Mouse (Mus musculus) left cerebral cortex, postnatal 4 days (tissue): ENCODE results near the gene Ilf2. TPM values are rescaled to one million over a fixed set of nuclear protein-coding genes. Genes with fewer than 3 reads are reported as not detected.

Source experiments
- DNase-seq: peaks from one replicate; pipeline ENCODE4 v3.0.0-alpha.2; 2022
- intact Hi-C: fragments of 180-260 bp; cut with DNase I; formaldehyde crosslinking; loops from one replicate; pipeline ENCODE4 v1.15.1; 2025
- total RNA-seq, 2 experiments: library from RNA; stranded (reverse); gene quantifications; 2 replicates each; pipeline ENCODE4 v1.2.3; 2021

Ilf2 gene
- 100 to 1,000 TPM; 155 to 161 TPM for total RNA-seq

- DNase-seq = peak; percentile 97
- intact Hi-C loops = loop anchor here (5.0 kb wide), 1 partner anchor 44 kb away; the partner anchor contains the start of gene Ints3
Observed at GRCm38 (mm10) chr3:90475831-90476611, at the start of gene Ilf2. TSS of gene Ilf2 (plus strand) at chr3:90476126.

GRCm38 (mm10) chr3:90427574-90427973 lies 48.4 kb upstream of the Ilf2 start:
- intact Hi-C loops = loop anchor here (5.0 kb wide), 1 partner anchor 40 kb away; the partner anchor contains the start of gene Npr1
- DNase-seq = no peak

GRCm38 (mm10) chr3:90428186-90428585 lies 47.7 kb upstream of the Ilf2 start:
- intact Hi-C loops = loop anchor here (5.0 kb wide), 1 partner anchor 39 kb away; the partner anchor contains the start of gene Npr1
- no peak for DNase-seq

GRCm38 (mm10) chr3:90429576-90429975 lies 46.4 kb upstream of the Ilf2 start:
- DNase-seq = no peak
- intact Hi-C loops = loop anchor here (5.0 kb wide), 1 partner anchor 38 kb away; the partner anchor contains the start of gene Npr1

GRCm38 (mm10) chr3:90432348-90432747 lies 43.6 kb upstream of the Ilf2 start:
- DNase-seq = no peak
- intact Hi-C loops = loop anchor here (5.0 kb wide), 1 partner anchor 45 kb away; the partner anchor contains the start of gene Ilf2

- peak; percentile 48 for DNase-seq
- intact Hi-C loops = loop anchor here (5.0 kb wide), 1 partner anchor 44 kb away; the partner anchor contains the start of gene Ilf2
Observed at GRCm38 (mm10) chr3:90432811-90433219, 43.1 kb upstream of the Ilf2 start.

- DNase-seq = peak; percentile 99
- intact Hi-C loops = loop anchor here (5.0 kb wide), 1 partner anchor 44 kb away; the partner anchor contains the start of gene Ilf2
Observed at GRCm38 (mm10) chr3:90433381-90434020, 42.4 kb upstream of the Ilf2 start, which contains the start of gene Ints3. TSS of gene Ints3 (minus strand) at chr3:90433622.

- intact Hi-C loops = loop anchor here (5.0 kb wide), 1 partner anchor 43 kb away; the partner anchor contains the start of gene Ilf2
- no peak for DNase-seq
Observed at GRCm38 (mm10) chr3:90434073-90434730, 41.7 kb upstream of the Ilf2 start.

GRCm38 (mm10) chr3:90437131-90437530 lies 38.8 kb upstream of the Ilf2 start:
- no peak for DNase-seq
- intact Hi-C loops = no loop called here

DNA sequence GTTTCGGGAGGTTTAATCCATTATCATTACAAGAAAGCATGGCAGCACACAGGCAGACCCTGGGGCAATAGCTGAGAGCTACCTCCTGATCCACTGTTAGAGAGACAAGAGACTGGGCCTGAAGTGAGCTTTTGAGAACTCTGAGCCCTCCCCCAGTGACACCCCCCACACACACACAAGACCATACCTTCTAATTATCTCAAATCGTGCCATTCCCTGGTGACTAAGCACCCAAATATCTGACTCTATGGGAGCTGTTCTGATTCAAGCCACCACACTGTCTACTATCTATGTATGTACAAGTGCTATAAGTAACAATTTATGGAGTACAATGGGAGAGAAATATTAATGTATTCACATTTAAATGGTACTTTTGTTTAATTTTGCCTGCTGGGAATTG lies 35.2 kb upstream of the Ilf2 start:
- intact Hi-C loops = no loop called here

DNA sequence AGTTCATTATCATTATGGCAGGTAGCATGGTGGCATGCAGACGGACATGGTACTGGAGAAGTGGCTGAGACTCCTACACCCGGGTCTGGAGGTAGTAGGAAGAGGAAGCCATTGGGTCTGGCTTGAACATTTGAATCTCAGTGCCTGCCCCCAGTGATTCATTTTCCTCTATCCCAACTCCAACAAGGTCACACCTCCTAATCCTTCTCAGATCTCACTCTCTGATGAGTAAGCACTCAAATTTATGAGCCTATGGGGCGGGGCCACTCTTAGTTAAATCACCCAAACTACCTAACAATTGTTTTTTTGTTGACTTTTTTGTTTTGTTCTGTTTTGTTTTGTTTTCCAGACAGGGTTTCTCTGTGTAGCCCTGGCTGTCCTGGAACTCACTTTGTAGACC lies 31.9 kb upstream of the Ilf2 start:
- intact Hi-C loops = no loop called here
- no peak for DNase-seq

More for the DNA sequence above, 35.2 kb upstream of the Ilf2 start:
- DNase-seq = no peak

DNA sequence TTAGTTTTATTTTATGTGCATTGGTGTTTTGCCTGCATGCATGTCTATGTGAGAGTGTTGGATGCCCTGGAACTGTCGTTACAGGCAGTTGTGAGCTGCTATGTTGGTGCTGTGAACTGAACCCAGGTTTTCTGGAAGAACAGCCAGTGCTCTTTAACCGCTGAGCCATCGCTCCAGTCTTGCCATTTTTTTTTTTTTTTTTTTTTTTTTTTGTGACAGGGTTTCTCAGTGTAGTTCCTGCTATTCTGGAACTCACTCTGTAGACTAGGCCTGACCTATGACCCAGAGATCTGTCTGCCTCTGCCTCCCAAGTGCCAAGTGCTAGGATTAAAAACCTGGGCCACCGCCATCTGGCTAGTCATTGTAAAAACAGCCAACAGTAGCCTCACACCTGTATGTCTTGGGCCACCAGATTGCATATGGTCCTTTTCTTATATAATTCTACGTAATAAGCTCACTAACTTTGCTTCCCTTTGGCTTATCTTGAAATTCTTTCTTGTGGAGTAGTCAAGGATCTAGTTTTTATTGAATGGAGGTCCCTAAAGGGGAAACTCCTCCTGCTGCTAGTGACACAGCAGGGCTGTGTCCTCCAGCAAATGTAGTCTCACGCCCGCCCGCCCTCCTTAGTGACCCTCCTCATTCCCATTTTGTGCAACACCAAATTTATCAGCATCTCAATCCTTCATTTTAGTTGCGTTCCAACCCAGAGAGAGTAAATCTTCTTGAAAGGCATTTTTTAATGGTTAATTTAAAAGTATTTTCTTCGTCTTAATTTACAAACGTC lies 30.3 kb upstream of the Ilf2 start:
- DNase-seq = no peak
- intact Hi-C loops = no loop called here

- peak; percentile 87 for DNase-seq
- intact Hi-C loops = no loop called here
Observed at GRCm38 (mm10) chr3:90446389-90447122, 29.4 kb upstream of the Ilf2 start.

DNA sequence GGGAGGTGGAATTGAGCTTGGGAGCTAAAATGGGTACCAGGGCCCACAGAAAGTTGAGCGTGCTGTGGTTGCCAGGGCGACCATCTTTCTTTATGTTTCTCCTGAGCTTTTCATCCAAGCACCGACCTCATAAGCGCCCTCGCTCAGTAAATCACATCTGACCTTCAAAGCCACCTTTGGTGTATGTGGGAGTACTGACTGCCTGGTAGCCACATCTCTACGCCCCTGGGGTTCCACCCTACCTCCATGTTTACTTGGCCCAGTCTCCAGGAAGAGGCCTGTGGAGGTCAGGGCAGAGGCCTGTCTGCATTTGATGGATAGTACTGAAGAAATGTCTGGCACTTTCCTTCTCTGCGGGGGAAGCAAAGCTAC lies 28.8 kb upstream of the Ilf2 start:
- intact Hi-C loops = no loop called here
- no peak for DNase-seq

DNA sequence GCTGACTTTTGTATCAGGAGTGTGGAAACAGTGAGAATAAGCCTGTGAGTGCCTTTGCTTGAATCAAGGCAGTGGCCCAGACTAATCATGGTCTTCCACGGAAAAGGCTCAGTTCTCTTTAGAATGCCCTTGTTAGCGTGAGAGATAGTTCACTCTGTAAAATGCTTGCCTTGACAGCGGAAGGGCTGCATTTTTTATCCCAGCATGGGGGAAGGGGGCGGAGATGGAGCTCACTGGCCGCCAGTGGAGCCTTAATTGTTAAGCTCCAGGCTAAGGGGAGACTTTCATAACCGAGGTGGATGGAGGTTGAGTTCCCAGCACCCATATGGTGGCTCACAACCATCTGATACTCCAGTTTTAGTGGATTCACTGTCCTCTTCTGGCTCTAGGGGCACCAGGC lies 27.3 kb upstream of the Ilf2 start:
- intact Hi-C loops = no loop called here
- no peak for DNase-seq

DNA sequence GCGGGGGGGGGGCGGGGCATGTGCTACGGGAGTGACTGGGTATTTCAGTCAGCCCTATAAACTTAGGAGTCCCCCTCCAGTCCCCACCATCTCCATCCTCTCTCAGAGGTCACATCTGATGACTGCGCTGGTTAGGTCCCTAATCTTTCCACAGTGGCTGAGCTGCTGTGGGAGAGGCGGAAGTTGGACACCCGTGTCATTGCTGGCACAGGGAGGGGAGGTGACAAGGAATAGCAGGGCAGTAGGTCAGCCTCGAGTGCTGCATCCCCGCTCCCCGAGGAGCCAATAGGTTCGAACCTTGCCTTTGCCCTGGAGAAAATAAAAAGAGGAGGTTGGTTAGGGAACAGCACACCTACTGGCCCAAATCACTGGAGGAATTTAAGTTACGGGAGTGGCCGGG lies 25.1 kb upstream of the Ilf2 start:
- intact Hi-C loops = no loop called here
- no peak for DNase-seq

DNA sequence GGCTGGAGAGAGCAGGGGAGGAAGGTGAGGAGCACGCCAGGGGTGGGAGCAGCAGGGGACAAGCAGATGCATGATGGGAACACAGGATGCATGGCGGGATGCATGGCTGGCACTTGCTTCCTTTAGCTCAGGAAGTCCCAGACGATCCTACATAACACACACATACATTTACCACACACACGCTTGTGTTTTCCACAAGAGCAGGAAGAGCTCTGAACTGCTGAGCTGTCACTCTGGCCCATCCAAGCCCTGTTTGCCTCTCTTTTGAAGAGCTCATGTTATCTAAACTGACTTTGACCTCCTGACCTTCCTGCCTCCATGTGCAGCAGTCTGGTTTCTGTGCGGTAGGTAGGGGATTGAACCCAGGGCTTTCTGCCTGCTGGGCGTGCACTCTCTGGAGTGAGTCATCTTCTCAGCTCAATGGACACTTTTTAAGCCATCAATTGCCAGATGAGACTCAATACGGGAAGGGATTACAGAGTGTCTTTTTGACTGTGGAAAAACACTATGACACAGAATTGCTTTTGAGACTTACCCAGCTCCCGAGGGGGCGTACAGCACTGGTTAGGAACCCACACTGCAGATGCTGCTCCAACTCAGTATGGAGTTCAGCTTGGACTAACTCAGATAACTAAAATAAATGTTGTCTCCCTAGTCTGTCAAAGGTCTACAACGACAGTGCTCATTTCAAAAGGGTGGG lies 24.4 kb upstream of the Ilf2 start:
- DNase-seq = no peak
- intact Hi-C loops = no loop called here

GRCm38 (mm10) chr3:90454931-90455330 lies 21.0 kb upstream of the Ilf2 start:
- no peak for DNase-seq
- intact Hi-C loops = no loop called here

DNA sequence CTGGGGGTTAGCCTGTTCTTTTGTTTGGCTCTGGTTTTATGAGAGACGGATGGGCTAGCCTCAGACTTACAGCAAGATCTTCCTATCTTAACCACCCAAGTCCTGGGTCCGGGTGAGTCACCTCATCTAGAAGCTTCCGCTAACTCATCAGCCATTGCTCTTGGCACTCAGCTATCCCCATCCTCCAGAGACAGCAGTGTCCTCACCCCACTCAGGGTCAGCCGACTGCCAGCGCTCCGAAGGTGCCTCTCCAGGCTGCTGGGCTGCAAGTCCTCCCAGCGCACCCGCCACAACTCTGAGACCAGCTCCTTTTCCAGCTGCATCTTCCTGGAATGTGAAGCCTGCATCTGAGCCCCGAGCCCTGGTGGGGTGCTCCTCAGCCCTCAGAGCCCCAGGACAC lies 16.2 kb upstream of the Ilf2 start:
- intact Hi-C loops = no loop called here
- no peak for DNase-seq
